8 mouse cellular contexts compared by ENCODE assay signal in genomic region chr10:43480227-43480849, GRCm38 (mm10). TPM values are rescaled to one million over a fixed set of nuclear protein-coding genes. Genes with fewer than 3 reads are reported as not detected.
DNase-seq lines count a peak whose midpoint lies in the region; ATAC-seq lines count a peak whose summit lies in the region.

No protein-coding gene starts in this region.

- no peaks in the 10 kb centered on the region for H3K36me3 ChIP-seq in lung, embryonic 15.5 days
- H3K36me3 ChIP-seq in intestine, embryonic 14.5 days (ENCODE audit: control insufficient read depth, insufficient read depth, low read length), result no peaks in the 10 kb centered on the region
- H3K36me3 ChIP-seq in neural tube, embryonic 14.5 days (ENCODE audit: control insufficient read depth, insufficient read depth, low read length), result no peaks in the 10 kb centered on the region

- no peak for DNase-seq in lung, adult 18-20 months
- DNase-seq in embryo, embryonic 11 days, result peak; percentile 20
- no peak for DNase-seq in intestine, embryonic 14.5 days (ENCODE audit: low spot score)
- no peak for DNase-seq in thymus, postnatal 10 days (ENCODE audit: low spot score in 2 of 2)
- DNase-seq in natural killer cell, adult 2 months (ENCODE audit: low spot score in 2 of 2), result no peak
- DNase-seq in kidney, postnatal 14 days, result no peak

- peak overlapping the region; percentile 85 for H3K4me2 ChIP-seq in lung, embryonic 15.5 days
- peak overlapping the region; percentile 88 for H3K4me2 ChIP-seq in intestine, embryonic 14.5 days (ENCODE audit: low read length)
- peak overlapping the region; percentile 98 for H3K4me2 ChIP-seq in neural tube, embryonic 14.5 days (ENCODE audit: low read depth, low read length)

- peak overlapping the region; percentile 96 for H3K9ac ChIP-seq in lung, embryonic 15.5 days
- peak overlapping the region; percentile 98 for H3K9ac ChIP-seq in intestine, embryonic 14.5 days (ENCODE audit: low read length)
- H3K9ac ChIP-seq in neural tube, embryonic 14.5 days (replicated peaks; ENCODE audit: low read depth, low read length), result peak overlapping the region; percentile 97; the same call in 1 of the 2 replicates

- WGBS in lung, embryonic 15.5 days, result 5% methylated on average over 13 of the region's 13 CpGs
- 8% methylated on average over 13 of the region's 13 CpGs for WGBS in intestine, embryonic 14.5 days
- WGBS in neural tube, embryonic 14.5 days, result 5% methylated on average over 13 of the region's 13 CpGs

- no peaks in the 10 kb centered on the region for H3K9me3 ChIP-seq in lung, embryonic 15.5 days
- H3K9me3 ChIP-seq in intestine, embryonic 14.5 days (ENCODE audit: control insufficient read depth, low read length), result no peaks in the 10 kb centered on the region
- no peaks in the 10 kb centered on the region for H3K9me3 ChIP-seq in neural tube, embryonic 14.5 days (ENCODE audit: control insufficient read depth, low read length)

- ATAC-seq in lung, embryonic 15.5 days (ENCODE audit: borderline replicate concordance, extremely low read depth, low FRiP score, low TSS enrichment), result no peak
- ATAC-seq in intestine, embryonic 14.5 days (replicated peaks; ENCODE audit: low FRiP score, low TSS enrichment, low read depth), result no peak
- no peak for ATAC-seq in neural tube, embryonic 14.5 days (ENCODE audit: low read depth)

- H3K27me3 ChIP-seq in lung, embryonic 15.5 days, result no peaks in the 10 kb centered on the region
- no peaks in the 10 kb centered on the region for H3K27me3 ChIP-seq in intestine, embryonic 14.5 days (replicated peaks; ENCODE audit: control insufficient read depth, insufficient read depth, low read length)
- no peaks in the 10 kb centered on the region for H3K27me3 ChIP-seq in neural tube, embryonic 14.5 days (ENCODE audit: control insufficient read depth, insufficient read depth, low read length)

- H3K27ac ChIP-seq in lung, embryonic 15.5 days, result peak overlapping the region; percentile 97
- H3K27ac ChIP-seq in intestine, embryonic 14.5 days (ENCODE audit: low read depth), result peak overlapping the region; percentile 98
- H3K27ac ChIP-seq in neural tube, embryonic 14.5 days (ENCODE audit: low read depth, low read length), result no peak overlapping the region

- H3K4me1 ChIP-seq in lung, embryonic 15.5 days, result peaks cover 38% of the 10 kb centered on the region
- H3K4me1 ChIP-seq in intestine, embryonic 14.5 days (replicated peaks; ENCODE audit: control insufficient read depth, insufficient read depth, low read length), result peaks cover 32% of the 10 kb centered on the region; the same call in 1 of the 2 replicates
- H3K4me1 ChIP-seq in neural tube, embryonic 14.5 days (ENCODE audit: control insufficient read depth, insufficient read depth, low read length), result peaks cover 20% of the 10 kb centered on the region; the same call in 1 of the 2 replicates

- peak overlapping the region; percentile 91 for H3K4me3 ChIP-seq in lung, embryonic 15.5 days
- H3K4me3 ChIP-seq in intestine, embryonic 14.5 days (ENCODE audit: low read depth, low read length), result peak overlapping the region; percentile 77
- H3K4me3 ChIP-seq in neural tube, embryonic 14.5 days (ENCODE audit: low read depth, low read length), result peak overlapping the region; percentile 92

RNA-seq across cellular contexts. Expression of gene Bend3, which starts 1.7 kb away (rescaled TPM):
- polyA plus RNA-seq in lung, embryonic 15.5 days (2015; fragmentation: Nextera tagmentation; extraction: Ambion mirVana), result 4.0 and 4.3 TPM in 2 replicates
- polyA plus RNA-seq in intestine, embryonic 14.5 days (2014; fragmentation: Nextera tagmentation; extraction: Ambion mirVana), result 4.2 and 5.3 TPM in 2 replicates
- polyA plus RNA-seq in neural tube, embryonic 14.5 days (2014; fragmentation: Nextera tagmentation; extraction: Ambion mirVana), result 3.7 and 3.8 TPM in 2 replicates

RNA-seq across cellular contexts. Expression of gene Gm9803, which starts 43.5 kb away (rescaled TPM):
- polyA plus RNA-seq in lung, embryonic 15.5 days (2015; fragmentation: Nextera tagmentation; extraction: Ambion mirVana), result 10.8 and 15.1 TPM in 2 replicates
- polyA plus RNA-seq in intestine, embryonic 14.5 days (2014; fragmentation: Nextera tagmentation; extraction: Ambion mirVana), result 7.8 and 19.0 TPM in 2 replicates
- polyA plus RNA-seq in neural tube, embryonic 14.5 days (2014; fragmentation: Nextera tagmentation; extraction: Ambion mirVana), result 17.9 and 26.8 TPM in 2 replicates
